Mouse (Mus musculus) liver, embryonic 14 days (tissue): ENCODE results near the gene 1700020N15Rik. TPM values are rescaled to one million over a fixed set of nuclear protein-coding genes. Genes with fewer than 3 reads are reported as not detected.

Experiments used
- polyA plus RNA-seq: library from polyadenylated mRNA; depleted of rRNA; stranded (reverse); fragments of >200 nt; gene quantifications from 2 replicates; pipeline ENCODE4 v1.2.3, GENCODE M21; 2012; rRNA removed

Gene 1700020N15Rik
- polyA plus RNA-seq = not detected in 2 replicates

DNA sequence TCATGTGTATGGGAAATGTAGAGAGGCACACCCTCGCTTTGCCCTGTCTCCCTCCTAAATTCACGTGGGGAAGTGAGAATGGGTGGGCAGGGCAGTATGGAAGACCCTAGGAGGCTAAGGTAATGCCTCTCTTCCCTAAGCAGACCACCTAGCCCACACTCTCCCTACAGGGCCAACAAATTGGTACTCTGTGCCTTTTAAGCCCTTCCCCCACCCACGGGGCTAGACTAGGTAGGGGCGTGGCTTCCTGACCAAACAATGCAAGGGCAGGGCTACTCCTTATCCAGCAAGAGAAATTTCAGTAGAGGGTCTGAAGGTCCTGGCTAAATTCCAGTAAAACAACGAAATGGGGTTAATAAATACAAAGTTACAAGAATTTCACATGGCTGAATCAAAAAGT, at the start of gene 1700020N15Rik:
Gene 1700020N15Rik (plus strand): TSS at position 301 of the 400 bp plus-strand sequence.

